Mouse (Mus musculus) kidney, embryonic 16.5 days (tissue): Measurements from ENCODE around the gene Kank1. TPM values are rescaled to one million over a fixed set of nuclear protein-coding genes. Genes with fewer than 3 reads are reported as not detected.

Experiments
- ATAC-seq: fragments of 200-750 bp; cut with Nextera tagmentation; 2 replicates; pipeline ENCODE4 v1.8.0; 2017; ENCODE audit warnings: moderate TSS enrichment; ENCODE audit not compliant: low FRiP score, low TSS enrichment
- H3K27ac ChIP-seq: fragments of 300-500 bp; sonication (generic); 2 replicates; pipeline ENCODE4 v1.5.1; 2014; ENCODE audit warnings: low read length
- H3K27me3 ChIP-seq: fragments of 300-500 bp; sonication (generic); 2 replicates; pipeline ENCODE4 v1.6.1; 2014; ENCODE audit warnings: low read length, control low read depth, mixed read lengths; ENCODE audit not compliant: insufficient read depth
- H3K36me3 ChIP-seq: fragments of 300-500 bp; sonication (generic); 2 replicates; pipeline ENCODE4 v1.6.1; 2014; ENCODE audit warnings: low read length, control low read depth, mixed read lengths; ENCODE audit not compliant: insufficient read depth
- H3K4me1 ChIP-seq: fragments of 300-500 bp; sonication (generic); 2 replicates; pipeline ENCODE4 v1.6.1; 2014; ENCODE audit warnings: low read length, control low read depth, mixed read lengths; ENCODE audit not compliant: insufficient read depth
- H3K4me2 ChIP-seq: fragments of 300-500 bp; sonication (generic); replicated peaks from 2 replicates; pipeline ENCODE4 v1.6.1; 2014; ENCODE audit warnings: low read depth, low read length
- H3K4me3 ChIP-seq: fragments of 300-500 bp; sonication (generic); 2 replicates; pipeline ENCODE4 v1.5.1; 2014; ENCODE audit warnings: mild to moderate bottlenecking, low read length
- H3K9ac ChIP-seq: fragments of 300-500 bp; sonication (generic); replicated peaks from 2 replicates; pipeline ENCODE4 v1.6.1; 2014; ENCODE audit warnings: low read length
- H3K9me3 ChIP-seq: fragments of 300-500 bp; sonication (generic); 2 replicates; pipeline ENCODE4 v1.6.1; 2016; ENCODE audit warnings: low read length, control low read depth
- WGBS: fragments of 180-500 bp; shearing (Covaris S2); extraction: QIAGEN DNeasy Blood & Tissue Kit; methylation state at CpG from one replicate; pipeline ENCODE4 v1.1.7; 2014; 5-methylcytosine and 5-hydroxymethylcytosine counted together
- polyA plus RNA-seq: library from polyadenylated mRNA; unstranded; fragments of >200 nt; fragmentation: Nextera tagmentation; extraction: Ambion mirVana; gene quantifications from 2 replicates; pipeline ENCODE4 v1.2.1, GENCODE M21; 2015

The Kank1 gene
- polyA plus RNA-seq, 1 experiment from 2014 or later = 30.9 TPM

DNA sequence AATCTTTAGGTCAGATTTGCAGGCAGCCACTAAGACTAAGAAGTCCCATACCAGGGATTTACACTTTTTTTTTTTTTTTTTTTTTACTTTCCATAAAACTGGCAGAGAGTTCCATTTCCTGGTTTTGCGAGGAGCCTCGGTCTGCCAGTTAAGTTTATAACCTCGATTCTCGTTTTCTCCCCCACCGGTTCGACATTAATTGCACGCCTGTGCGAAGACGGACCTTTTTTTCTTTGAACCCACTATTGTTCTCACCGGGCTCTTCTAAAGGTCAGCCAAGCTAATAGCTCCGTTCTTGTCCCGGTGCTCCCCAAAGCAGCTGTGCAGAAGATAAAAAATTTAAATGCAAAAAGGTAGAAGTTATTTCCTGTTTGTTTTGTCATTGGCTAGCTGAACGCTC lies 12.5 kb downstream of the Kank1 start:
- no peaks in the 10 kb centered on the region for H3K9me3 ChIP-seq
- 15% methylated on average over 13 of the region's 13 CpGs for WGBS
- no peak overlapping the region for H3K27ac ChIP-seq
- no peak for ATAC-seq
- no peaks in the 10 kb centered on the region for H3K27me3 ChIP-seq
- H3K4me3 ChIP-seq = no peak overlapping the region
- H3K36me3 ChIP-seq = no peaks in the 10 kb centered on the region
- peaks cover 5% of the 10 kb centered on the region; the same call in 1 of the 2 replicates for H3K4me1 ChIP-seq
- H3K9ac ChIP-seq = no peak overlapping the region
- peak overlapping the region; percentile 33; the same call in 1 of the 2 replicates for H3K4me2 ChIP-seq

DNA sequence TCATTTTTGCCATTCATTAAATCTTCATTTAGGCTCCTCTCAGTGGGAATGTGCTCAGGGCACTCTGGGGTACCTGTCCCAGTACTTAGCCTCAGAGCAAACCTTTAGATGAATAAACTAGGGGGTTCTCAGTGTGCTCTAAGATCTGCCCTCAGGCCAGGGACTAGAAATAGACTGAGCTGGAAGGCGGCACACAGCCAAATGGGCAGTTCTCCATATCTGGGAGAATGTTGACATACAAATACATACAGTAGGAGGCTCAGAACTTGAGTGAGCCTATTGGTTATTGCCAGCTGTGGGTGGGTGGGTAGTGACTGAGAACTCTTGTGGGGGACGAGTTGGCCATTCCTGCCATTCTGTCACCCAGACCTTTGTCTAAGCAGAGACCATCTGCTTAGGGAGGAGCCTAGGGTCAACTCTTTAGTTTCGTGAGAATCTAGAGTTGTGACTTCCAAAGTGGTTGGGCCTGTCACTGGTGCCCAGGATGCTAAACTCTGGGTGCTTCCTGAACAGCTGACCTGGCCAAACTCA lies 14.9 kb downstream of the Kank1 start:
- whole genome bisulfite sequencing = 85% methylated on average over 3 of the region's 3 CpGs

DNA sequence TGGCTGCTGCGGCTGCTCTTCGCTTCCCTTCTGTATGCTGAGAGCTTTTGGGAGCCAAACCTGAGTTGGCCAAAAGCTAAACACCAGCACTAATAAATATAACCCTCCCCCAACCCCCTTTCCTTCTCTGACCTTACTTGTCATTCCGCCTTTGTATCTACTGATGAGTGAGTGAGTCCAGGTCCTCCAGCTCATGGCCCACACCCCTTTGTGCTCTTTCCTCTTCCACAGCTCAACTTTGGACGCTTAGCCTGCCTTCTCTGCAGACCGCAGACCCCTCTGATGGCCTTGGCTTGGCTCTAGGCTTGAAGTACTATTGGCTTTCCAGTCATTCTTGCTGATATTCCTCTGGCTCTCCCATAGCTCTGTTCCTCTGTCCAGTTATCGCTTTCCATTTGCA lies 16.4 kb downstream of the Kank1 start:
- 91% methylated on average over 6 of the region's 6 CpGs for WGBS
- Histone ChIP-seq H3K27me3 (no peaks in the 10 kb centered on the region), H3K4me1 (peaks cover 5% of the 10 kb centered on the region; the same call in 1 of the 2 replicates), H3K9ac (no peak overlapping the region), H3K9me3 (no peaks in the 10 kb centered on the region), H3K4me3 (no peak overlapping the region), H3K27ac (no peak overlapping the region), H3K36me3 (no peaks in the 10 kb centered on the region), H3K4me2 (no peak overlapping the region)
- ATAC-seq = no peak

More for the DNA sequence above, 14.9 kb downstream of the Kank1 start:
- Histone ChIP-seq H3K27me3 (no peaks in the 10 kb centered on the region), H3K4me3 (no peak overlapping the region), H3K4me2 (no peak overlapping the region), H3K36me3 (no peaks in the 10 kb centered on the region), H3K27ac (no peak overlapping the region), H3K4me1 (peaks cover 5% of the 10 kb centered on the region; the same call in 1 of the 2 replicates), H3K9me3 (no peaks in the 10 kb centered on the region), H3K9ac (no peak overlapping the region)
- no peak for ATAC-seq

GRCm38 (mm10) chr19:25253628-25254027 lies 16.9 kb downstream of the Kank1 start:
- Histone ChIP-seq H3K9me3 (no peaks in the 10 kb centered on the region), H3K36me3 (no peaks in the 10 kb centered on the region), H3K4me2 (no peak overlapping the region), H3K27me3 (no peaks in the 10 kb centered on the region), H3K4me3 (no peak overlapping the region), H3K4me1 (peaks cover 4% of the 10 kb centered on the region; the same call in 1 of the 2 replicates), H3K9ac (no peak overlapping the region), H3K27ac (no peak overlapping the region)
- 89% methylated on average over 3 of the region's 3 CpGs for WGBS
- ATAC-seq = no peak

DNA sequence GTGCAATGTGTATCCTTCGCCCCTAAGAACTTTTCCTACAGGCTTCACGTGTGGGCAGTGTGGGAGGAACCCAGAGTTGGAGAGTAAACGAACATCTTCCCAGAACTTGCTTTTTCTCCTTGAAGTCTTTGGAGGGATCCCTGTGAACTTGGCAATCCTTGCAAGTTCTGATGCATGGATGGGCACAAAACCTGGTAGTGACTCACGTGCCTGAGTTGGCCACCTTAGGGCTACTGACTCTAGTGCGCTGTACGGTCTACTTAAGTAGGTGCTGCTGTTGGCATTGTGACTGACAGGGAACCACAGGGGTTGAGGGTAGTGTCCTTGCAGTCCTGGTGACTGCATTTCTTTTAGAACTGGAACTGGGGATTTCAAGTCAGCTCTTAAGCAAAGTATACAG lies 21.5 kb downstream of the Kank1 start:
- Histone ChIP-seq H3K4me3 (no peak overlapping the region), H3K27ac (no peak overlapping the region), H3K27me3 (no peaks in the 10 kb centered on the region), H3K4me2 (no peak overlapping the region), H3K9me3 (no peaks in the 10 kb centered on the region), H3K36me3 (0 out of 2 replicates have a peak, but pooled peaks cover 2% of the 10 kb centered on the region), H3K9ac (no peak overlapping the region), H3K4me1 (no peaks in the 10 kb centered on the region)
- no peak for ATAC-seq
- WGBS = 71% methylated on average over 6 of the region's 6 CpGs

DNA sequence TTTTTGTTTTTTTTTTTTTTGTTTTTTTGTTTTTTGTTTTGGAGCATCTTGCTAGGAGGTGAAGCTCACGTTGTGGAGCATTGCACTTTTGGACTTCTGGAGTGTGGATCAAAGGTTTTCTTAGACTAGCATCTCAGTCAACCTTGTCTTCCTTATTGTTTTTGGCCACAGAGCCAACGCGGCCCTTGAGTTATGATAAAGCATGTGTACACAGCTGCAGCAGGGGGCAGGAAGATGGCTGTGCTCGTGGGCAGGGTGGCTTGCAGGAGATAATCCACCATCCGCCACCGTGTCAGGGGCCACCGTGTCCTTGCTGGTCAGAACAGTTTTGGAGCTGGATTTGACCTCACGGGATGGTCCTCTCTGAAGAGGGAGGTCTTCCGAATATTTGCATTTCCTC lies 29.4 kb downstream of the Kank1 start:
- Histone ChIP-seq H3K9ac (no peak overlapping the region), H3K4me1 (peaks cover 8% of the 10 kb centered on the region), H3K27ac (no peak overlapping the region), H3K9me3 (0 out of 2 replicates have a peak, but pooled peaks cover 6% of the 10 kb centered on the region), H3K4me3 (no peak overlapping the region), H3K4me2 (no peak overlapping the region), H3K36me3 (0 out of 2 replicates have a peak, but pooled peaks cover 2% of the 10 kb centered on the region), H3K27me3 (no peaks in the 10 kb centered on the region)
- 44% methylated on average over 9 of the region's 9 CpGs for WGBS
- no peak for ATAC-seq

DNA sequence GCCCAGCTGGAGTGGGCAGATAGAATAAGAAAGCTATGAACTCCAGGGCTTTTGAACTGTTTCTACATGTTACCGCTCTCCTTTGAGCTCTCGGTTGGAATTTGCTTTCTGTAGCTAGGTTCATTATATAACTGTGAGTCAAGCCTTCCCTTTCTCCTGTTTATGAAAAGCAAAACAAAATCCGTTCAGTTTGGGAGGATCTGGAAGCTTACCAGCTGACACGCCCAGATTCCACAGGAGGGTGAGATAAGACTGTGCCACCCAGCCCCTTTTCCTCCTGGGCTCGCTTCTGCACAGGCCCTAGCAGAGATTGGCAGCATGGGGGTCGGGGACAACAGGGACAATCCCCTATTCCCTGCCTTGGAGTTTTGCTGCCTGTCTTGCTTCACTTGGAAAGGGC lies 30.5 kb downstream of the Kank1 start:
- H3K36me3 ChIP-seq = no peaks in the 10 kb centered on the region
- H3K9me3 ChIP-seq = 0 out of 2 replicates have a peak, but pooled peaks cover 6% of the 10 kb centered on the region
- H3K27me3 ChIP-seq = no peaks in the 10 kb centered on the region
- no peak overlapping the region for H3K27ac ChIP-seq
- peaks cover 13% of the 10 kb centered on the region for H3K4me1 ChIP-seq
- no peak overlapping the region for H3K4me3 ChIP-seq
- H3K9ac ChIP-seq = no peak overlapping the region
- ATAC-seq = no peak
- 56% methylated on average over 6 of the region's 6 CpGs for WGBS
- no peak overlapping the region for H3K4me2 ChIP-seq

DNA sequence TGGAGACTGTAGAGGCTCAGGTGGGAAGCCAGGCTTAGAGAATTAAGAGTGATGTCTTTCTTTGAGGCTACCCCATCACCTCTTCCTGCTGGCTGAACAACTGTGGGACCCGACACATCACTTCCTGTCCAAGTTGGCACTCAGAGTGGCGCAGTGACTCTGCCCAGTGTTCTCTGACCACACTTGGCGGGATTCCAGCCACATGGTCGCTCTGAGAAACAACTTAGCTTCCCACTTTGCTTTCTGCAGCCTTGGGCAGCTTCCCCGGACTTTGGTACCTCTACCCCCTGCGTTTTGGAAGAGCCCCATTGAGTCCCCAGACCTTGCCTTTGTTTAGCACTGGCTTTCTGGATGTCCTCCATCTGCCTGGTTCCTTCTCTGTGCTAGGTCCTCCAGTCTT lies 31.8 kb downstream of the Kank1 start:
- no peak overlapping the region for H3K9ac ChIP-seq
- ATAC-seq = no peak
- H3K4me2 ChIP-seq = no peak overlapping the region
- WGBS = 79% methylated on average over 6 of the region's 6 CpGs
- H3K36me3 ChIP-seq = no peaks in the 10 kb centered on the region
- no peak overlapping the region for H3K27ac ChIP-seq
- no peaks in the 10 kb centered on the region for H3K27me3 ChIP-seq
- H3K9me3 ChIP-seq = 0 out of 2 replicates have a peak, but pooled peaks cover 6% of the 10 kb centered on the region
- no peak overlapping the region for H3K4me3 ChIP-seq
- peaks cover 13% of the 10 kb centered on the region for H3K4me1 ChIP-seq

GRCm38 (mm10) chr19:25271591-25271990 lies 34.8 kb downstream of the Kank1 start:
- H3K4me2 ChIP-seq = no peak overlapping the region
- no peak overlapping the region for H3K27ac ChIP-seq
- 41% methylated on average over 9 of the region's 9 CpGs for WGBS
- no peak overlapping the region for H3K9ac ChIP-seq
- H3K9me3 ChIP-seq = 0 out of 2 replicates have a peak, but pooled peaks cover 6% of the 10 kb centered on the region
- H3K27me3 ChIP-seq = no peaks in the 10 kb centered on the region
- no peaks in the 10 kb centered on the region for H3K36me3 ChIP-seq
- ATAC-seq = no peak
- H3K4me1 ChIP-seq = peaks cover 13% of the 10 kb centered on the region
- H3K4me3 ChIP-seq = no peak overlapping the region

GRCm38 (mm10) chr19:25273179-25273578 lies 36.4 kb downstream of the Kank1 start:
- no peak overlapping the region for H3K27ac ChIP-seq
- no peaks in the 10 kb centered on the region for H3K36me3 ChIP-seq
- H3K4me1 ChIP-seq = peaks cover 21% of the 10 kb centered on the region
- H3K4me3 ChIP-seq = no peak overlapping the region
- H3K9ac ChIP-seq = no peak overlapping the region
- no peak overlapping the region for H3K4me2 ChIP-seq
- 0 out of 2 replicates have a peak, but pooled peaks cover 6% of the 10 kb centered on the region for H3K9me3 ChIP-seq
- no peak for ATAC-seq
- H3K27me3 ChIP-seq = no peaks in the 10 kb centered on the region
